Mouse (Mus musculus) liver, adult 2 months (tissue): ENCODE results near the gene Nhlh1. TPM values are rescaled to one million over a fixed set of nuclear protein-coding genes. Genes with fewer than 3 reads are reported as not detected.

Experiments
- DNase-seq: peaks from one replicate; pipeline ENCODE4 v3.0.0-alpha.2; 2011; ENCODE audit warnings: low read depth, low spot score; ENCODE audit errors: extremely low read depth
- H3K27ac ChIP-seq: fragments of 200-500 bp; replicated peaks from 2 replicates; pipeline ENCODE4 v1.5.1; 2012; ENCODE audit warnings: low read depth, mild to moderate bottlenecking, control low read depth, inconsistent platforms, low read length; ENCODE audit not compliant: insufficient read depth
- H3K27me3 ChIP-seq: fragments of 200-500 bp; 2 replicates; pipeline ENCODE4 v1.6.1; 2012; ENCODE audit warnings: mild to moderate bottlenecking, moderate library complexity, low read length, inconsistent platforms; ENCODE audit not compliant: control insufficient read depth, insufficient read depth
- H3K36me3 ChIP-seq: fragments of 200-500 bp; 2 replicates; pipeline ENCODE4 v1.6.1; 2012; ENCODE audit warnings: low read length, inconsistent platforms; ENCODE audit not compliant: control insufficient read depth, insufficient read depth
- H3K4me1 ChIP-seq: fragments of 200-500 bp; 2 replicates; pipeline ENCODE4 v1.6.1; 2011; ENCODE audit warnings: low read length; ENCODE audit not compliant: control insufficient read depth, insufficient read depth
- H3K4me3 ChIP-seq: fragments of 200-500 bp; 2 replicates; pipeline ENCODE4 v1.5.1; 2011; ENCODE audit warnings: low read depth, mild to moderate bottlenecking, control low read depth, low read length, moderate library complexity; ENCODE audit not compliant: insufficient read depth
- H3K79me2 ChIP-seq: fragments of 200-500 bp; 2 replicates; pipeline ENCODE4 v1.6.1; 2012; ENCODE audit warnings: inconsistent platforms, mild to moderate bottlenecking, low read length, moderate library complexity; ENCODE audit not compliant: control insufficient read depth, insufficient read depth
- H3K9ac ChIP-seq: fragments of 200-500 bp; 2 replicates; pipeline ENCODE4 v1.6.1; 2012; ENCODE audit warnings: low read depth, mild to moderate bottlenecking, control low read depth, inconsistent platforms, low read length
- CTCF ChIP-seq: fragments of 200-500 bp; IDR thresholded peaks from 2 replicates; pipeline ENCODE4 v1.5.1; 2011; ENCODE audit warnings: low read depth, low read length, control low read depth
- POLR2A ChIP-seq: fragments of 200-500 bp; IDR thresholded peaks from 2 replicates; pipeline ENCODE4 v1.6.1; 2011; ENCODE audit warnings: low read length, control low read depth; ENCODE audit not compliant: insufficient read depth; ENCODE audit errors: extremely low read depth
- WGBS: fragments of 180-500 bp; shearing (Covaris S2); methylation state at CpG from one replicate; pipeline ENCODE4 v1.1.7; 2018; 5-methylcytosine and 5-hydroxymethylcytosine counted together
- polyA plus RNA-seq: library from polyadenylated mRNA; depleted of rRNA; stranded (reverse); fragments of >200 nt; gene quantifications from 2 replicates; pipeline ENCODE4 v1.2.3, GENCODE M21; 2012
- total RNA-seq: library from RNA; depleted of rRNA; stranded (reverse); fragments of >200 nt; gene quantifications from 2 replicates; pipeline ENCODE4 v1.2.3, GENCODE M21; 2014

Gene Nhlh1
- total and polyA plus RNA-seq, 2 experiments, result not detected

- H3K9ac ChIP-seq, result no peak overlapping the region
- no peaks in the 10 kb centered on the region for H3K79me2 ChIP-seq
- H3K27ac ChIP-seq, result no peak overlapping the region
- H3K4me1 ChIP-seq, result no peaks in the 10 kb centered on the region; the same call in 1 of the 2 replicates
- H3K27me3 ChIP-seq, result no peaks in the 10 kb centered on the region; the same call in 1 of the 2 replicates
- no peak for TF ChIP-seq POLR2A
- TF ChIP-seq CTCF, result no peak
- DNase-seq, result no peak
- H3K4me3 ChIP-seq, result no peak overlapping the region
- WGBS, result 76% methylated on average over 4 of the region's 4 CpGs
- peaks cover 6% of the 10 kb centered on the region; the same call in 1 of the 2 replicates for H3K36me3 ChIP-seq
Measured at GRCm38 (mm10) chr1:172060659-172061058, 3.3 kb upstream of the Nhlh1 start.

- no peak for DNase-seq
- Histone ChIP-seq H3K27ac (no peak overlapping the region), H3K4me3 (no peak overlapping the region), H3K27me3 (peaks cover 1% of the 10 kb centered on the region; the same call in 1 of the 2 replicates), H3K4me1 (no peaks in the 10 kb centered on the region; the same call in 1 of the 2 replicates), H3K36me3 (no peaks in the 10 kb centered on the region), H3K9ac (no peak overlapping the region), H3K79me2 (no peaks in the 10 kb centered on the region)
- TF ChIP-seq POLR2A (no peak), CTCF (no peak)
- 79% methylated on average over 7 of the region's 7 CpGs for WGBS
Measured at GRCm38 (mm10) chr1:172058874-172059273, 1.5 kb upstream of the Nhlh1 start.

DNA sequence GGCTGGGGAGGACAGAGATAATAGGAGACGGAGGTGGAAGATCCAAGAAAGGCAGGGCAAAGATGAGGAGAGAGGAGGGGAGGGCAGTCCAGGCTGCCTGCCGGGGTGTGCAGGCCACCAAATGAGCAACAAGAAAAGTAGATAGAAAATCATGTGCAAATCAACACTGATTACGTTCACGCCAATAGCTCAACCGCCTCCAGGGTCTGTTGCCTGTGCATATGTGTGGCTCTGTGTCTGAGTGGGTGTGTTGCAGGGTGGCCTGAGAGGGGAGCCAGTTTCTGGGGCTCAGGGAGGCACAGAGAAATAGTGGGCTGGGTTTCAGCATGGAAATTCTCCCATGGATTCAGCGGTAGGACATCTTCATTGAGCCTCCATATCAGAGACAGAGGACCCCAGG, 948 bp upstream of the Nhlh1 start:
- Histone ChIP-seq H3K27ac (no peak overlapping the region), H3K4me1 (no peaks in the 10 kb centered on the region; the same call in 1 of the 2 replicates), H3K36me3 (no peaks in the 10 kb centered on the region), H3K4me3 (no peak overlapping the region), H3K79me2 (no peaks in the 10 kb centered on the region), H3K27me3 (peaks cover 7% of the 10 kb centered on the region; the same call in 1 of the 2 replicates), H3K9ac (no peak overlapping the region)
- 84% methylated on average over 6 of the region's 6 CpGs for WGBS
- no peak for TF ChIP-seq CTCF
- TF ChIP-seq POLR2A, result no peak
- DNase-seq, result no peak

DNA sequence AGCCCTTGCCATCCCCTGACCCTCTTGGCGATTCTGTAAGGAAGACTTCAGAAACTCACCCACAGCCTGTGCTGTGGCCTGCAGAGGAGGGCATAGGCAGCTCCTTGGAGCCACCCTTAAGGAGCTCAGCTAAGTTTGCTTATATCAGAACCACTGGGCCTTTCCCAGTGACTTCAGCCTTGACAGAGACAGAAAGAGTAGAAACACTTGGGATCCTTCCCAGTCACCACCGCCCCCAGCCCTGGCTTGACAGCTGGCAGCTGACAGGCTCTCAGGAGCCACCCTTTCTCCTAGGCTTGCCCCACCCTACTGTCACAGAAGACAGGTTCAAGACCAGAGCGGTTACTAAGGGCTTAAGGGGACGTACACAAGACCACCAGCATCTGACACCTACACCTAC, 1.1 kb downstream of the Nhlh1 start:
- H3K4me3 ChIP-seq, result no peak overlapping the region
- no peak for DNase-seq
- no peaks in the 10 kb centered on the region for H3K79me2 ChIP-seq
- H3K27me3 ChIP-seq, result peaks cover 11% of the 10 kb centered on the region; the same call in 1 of the 2 replicates
- no peaks in the 10 kb centered on the region for H3K36me3 ChIP-seq
- WGBS, result 74% methylated on average over 4 of the region's 4 CpGs
- H3K4me1 ChIP-seq, result no peaks in the 10 kb centered on the region
- TF ChIP-seq POLR2A, result no peak
- no peak for TF ChIP-seq CTCF
- H3K27ac ChIP-seq, result no peak overlapping the region
- H3K9ac ChIP-seq, result no peak overlapping the region

DNA sequence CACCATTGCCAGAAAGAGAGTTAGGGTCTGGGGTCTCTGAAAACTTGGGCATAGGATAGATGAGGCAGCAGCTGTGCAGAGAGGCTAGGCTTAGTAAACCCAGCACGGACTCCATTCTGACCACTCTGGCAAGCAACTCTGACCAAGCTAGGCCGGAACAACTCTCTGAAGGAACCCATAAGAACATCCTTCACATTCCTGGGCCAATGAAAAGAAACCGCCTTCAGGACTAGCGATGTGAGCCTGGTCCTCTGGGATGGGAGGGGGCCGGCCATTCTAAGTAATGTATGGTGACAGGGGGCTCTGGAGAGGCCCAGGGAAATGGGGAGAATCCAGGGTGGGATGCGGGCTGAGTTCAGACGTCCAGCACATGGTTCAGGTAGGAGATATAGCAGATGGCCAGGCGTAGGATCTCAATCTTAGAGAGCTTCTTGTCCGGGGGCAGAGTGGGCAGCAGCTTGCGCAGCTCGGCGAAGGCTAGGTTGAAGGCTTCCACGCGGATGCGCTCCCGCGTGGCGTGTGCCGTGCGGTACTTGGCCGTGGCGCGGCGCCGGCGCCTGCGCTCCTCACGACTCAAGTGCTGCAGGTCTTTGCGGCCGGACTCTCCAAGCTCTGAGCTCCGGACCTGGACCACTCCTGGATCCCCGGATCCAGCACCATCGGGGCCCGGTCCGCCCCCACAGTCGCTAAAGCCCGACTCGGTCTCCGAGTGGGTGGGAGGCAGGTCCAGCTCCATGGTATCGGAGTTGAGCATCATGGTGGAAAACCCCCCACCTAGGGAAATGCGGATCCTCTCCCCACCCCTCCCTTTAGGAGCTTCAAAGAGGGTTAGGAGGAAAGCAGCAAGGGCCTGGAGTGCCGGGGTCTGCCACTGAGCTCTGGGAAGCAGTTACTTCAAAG, 3.6 kb downstream of the Nhlh1 start:
- peaks cover 11% of the 10 kb centered on the region; the same call in 1 of the 2 replicates for H3K27me3 ChIP-seq
- TF ChIP-seq POLR2A (no peak), CTCF (no peak)
- no peaks in the 10 kb centered on the region for H3K36me3 ChIP-seq
- H3K9ac ChIP-seq, result no peak overlapping the region
- 6% methylated on average over 42 of the region's 42 CpGs for WGBS
- H3K4me3 ChIP-seq, result no peak overlapping the region
- H3K79me2 ChIP-seq, result no peaks in the 10 kb centered on the region
- H3K27ac ChIP-seq, result no peak overlapping the region
- no peak for DNase-seq
- no peaks in the 10 kb centered on the region for H3K4me1 ChIP-seq

GRCm38 (mm10) chr1:172052766-172053279, 4.5 kb downstream of the Nhlh1 start:
- Histone ChIP-seq H3K4me1 (no peaks in the 10 kb centered on the region), H3K36me3 (no peaks in the 10 kb centered on the region), H3K9ac (no peak overlapping the region), H3K27me3 (peaks cover 11% of the 10 kb centered on the region; the same call in 1 of the 2 replicates), H3K27ac (no peak overlapping the region), H3K4me3 (no peak overlapping the region), H3K79me2 (no peaks in the 10 kb centered on the region)
- TF ChIP-seq CTCF, result no peak
- TF ChIP-seq POLR2A, result no peak
- WGBS, result 18% methylated on average over 10 of the region's 10 CpGs
- DNase-seq, result no peak
